Mouse (Mus musculus) midbrain, embryonic 13.5 days (tissue): ENCODE measurements around the gene Setx. TPM values are rescaled to one million over a fixed set of nuclear protein-coding genes. Genes with fewer than 3 reads are reported as not detected.
"Not testable (repeated sequence)": the region's sequence is repeated elsewhere in the genome, so short reads cannot be mapped to it uniquely, and the experiment has no call there.

Source experiments
- ATAC-seq: fragments of 200-750 bp; cut with Nextera tagmentation; 2 replicates; pipeline ENCODE4 v1.8.0; 2017; ENCODE audit warnings: mild to moderate bottlenecking, moderate TSS enrichment, moderate library complexity
- H3K27ac ChIP-seq: fragments of 300-500 bp; sonication (generic); 2 replicates; pipeline ENCODE4 v1.5.1; 2015; ENCODE audit warnings: inconsistent platforms, mild to moderate bottlenecking, moderate library complexity
- H3K27me3 ChIP-seq: fragments of 300-500 bp; sonication (generic); 2 replicates; pipeline ENCODE4 v1.6.1; 2015; ENCODE audit warnings: mild to moderate bottlenecking, inconsistent platforms
- H3K36me3 ChIP-seq: fragments of 300-500 bp; sonication (generic); 2 replicates; pipeline ENCODE4 v1.6.1; 2015; ENCODE audit warnings: mild to moderate bottlenecking, inconsistent platforms
- H3K4me1 ChIP-seq: fragments of 300-500 bp; sonication (generic); replicated peaks from 2 replicates; pipeline ENCODE4 v1.6.1; 2015; ENCODE audit warnings: inconsistent platforms
- H3K4me2 ChIP-seq: fragments of 300-500 bp; sonication (generic); replicated peaks from 2 replicates; pipeline ENCODE4 v1.6.1; 2015; ENCODE audit warnings: moderate library complexity, mild to moderate bottlenecking, inconsistent platforms
- H3K4me3 ChIP-seq: fragments of 300-500 bp; sonication (generic); replicated peaks from 2 replicates; pipeline ENCODE4 v1.5.1; 2015; ENCODE audit warnings: mild to moderate bottlenecking, inconsistent platforms
- H3K9ac ChIP-seq: fragments of 300-500 bp; sonication (generic); replicated peaks from 2 replicates; pipeline ENCODE4 v1.6.1; 2015; ENCODE audit warnings: mild to moderate bottlenecking, inconsistent platforms
- H3K9me3 ChIP-seq: fragments of 300-500 bp; sonication (generic); 2 replicates; pipeline ENCODE4 v1.6.1; 2016; ENCODE audit warnings: mild to moderate bottlenecking, inconsistent platforms
- WGBS: fragments of 180-500 bp; shearing (Covaris S2); methylation state at CpG from one replicate; pipeline ENCODE4 v1.1.7; 2015; 5-methylcytosine and 5-hydroxymethylcytosine counted together
- polyA plus RNA-seq: library from polyadenylated mRNA; unstranded; fragments of >200 nt; fragmentation: Nextera tagmentation; extraction: Ambion mirVana; gene quantifications from 2 replicates; pipeline ENCODE4 v1.2.1, GENCODE M21; 2015

The Setx gene
- 14.3 and 16.1 TPM in 2 replicates for polyA plus RNA-seq

DNA sequence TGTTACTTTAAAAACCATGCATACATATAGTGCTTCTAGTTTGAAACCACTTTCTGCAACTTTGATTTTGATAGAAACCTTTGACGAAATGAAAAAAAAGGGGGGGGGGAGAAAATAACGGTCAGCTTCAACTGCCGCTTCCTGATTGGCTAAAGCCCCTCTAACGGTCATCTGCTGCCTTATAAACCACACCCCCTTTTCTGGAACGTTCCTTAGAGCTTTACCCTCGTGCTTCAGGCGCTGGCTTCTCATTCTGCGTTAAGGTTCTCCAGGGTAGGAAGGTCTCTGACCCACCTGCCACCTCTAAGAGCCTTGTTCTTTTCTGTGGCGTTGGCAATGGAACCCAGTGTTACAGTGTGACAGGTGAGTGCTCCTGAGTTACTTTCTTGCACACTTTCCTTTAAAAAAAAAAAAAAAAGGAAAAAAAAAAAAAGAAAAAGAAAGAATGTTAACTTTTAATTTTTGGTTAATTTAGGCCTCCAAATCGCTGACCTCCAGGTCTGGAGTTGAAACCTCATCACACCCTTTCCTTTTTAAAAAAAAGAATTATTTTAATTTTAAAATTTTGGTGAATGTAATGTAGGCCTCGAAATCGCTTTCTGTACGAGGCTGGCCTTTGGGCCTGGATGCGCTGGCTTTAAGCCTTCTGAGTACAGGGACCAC lies at the start of gene Setx:
TSS of gene Setx (plus strand) at position 275 of the 663 bp plus-strand sequence.
- no peak; the same call in 1 of the 2 replicates for ATAC-seq
- peak within 1 kb of the TSS; percentile 95 for H3K27ac ChIP-seq
- peak within 1 kb of the TSS; percentile 86 for H3K4me2 ChIP-seq
- peaks cover 19% of the 10 kb centered on the region for H3K36me3 ChIP-seq
- H3K4me3 ChIP-seq: peak within 1 kb of the TSS; percentile 75
- 71% methylated on average over 14 of the region's 14 CpGs for WGBS
- H3K27me3 ChIP-seq: no peaks in the 10 kb centered on the region
- H3K9ac ChIP-seq: peak within 1 kb of the TSS; percentile 85
- H3K4me1 ChIP-seq: peaks cover 13% of the 10 kb centered on the region
- H3K9me3 ChIP-seq: no peaks in the 10 kb centered on the region

DNA sequence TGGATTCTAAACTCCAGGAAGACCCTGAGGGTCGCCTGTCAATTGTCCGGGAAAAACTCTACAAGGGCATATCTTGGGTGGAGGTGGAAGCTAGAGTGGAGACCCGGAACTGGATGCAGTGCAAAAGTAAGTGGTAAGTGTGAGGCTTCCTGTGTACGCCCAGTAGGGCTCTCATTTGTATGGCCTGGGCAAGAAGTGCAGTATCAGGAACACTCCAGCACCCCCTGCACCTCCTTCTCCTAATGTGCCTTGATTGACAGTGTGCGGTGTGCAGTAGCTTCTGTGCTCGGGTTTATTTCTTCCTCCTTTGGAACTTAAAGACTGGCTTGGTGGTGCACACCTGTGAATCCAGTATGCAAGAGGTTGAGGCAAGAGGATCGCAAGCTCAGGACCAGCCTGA lies 49.3 kb upstream of the Setx start:
- H3K4me2 ChIP-seq: no peak overlapping the region
- no peak for ATAC-seq
- peaks cover 87% of the 10 kb centered on the region for H3K36me3 ChIP-seq
- WGBS: 95% methylated on average over 7 of the region's 7 CpGs
- no peak overlapping the region for H3K9ac ChIP-seq
- H3K27ac ChIP-seq: no peak overlapping the region
- H3K4me1 ChIP-seq: no peaks in the 10 kb centered on the region
- H3K27me3 ChIP-seq: no peaks in the 10 kb centered on the region
- H3K9me3 ChIP-seq: no peaks in the 10 kb centered on the region
- H3K4me3 ChIP-seq: no peak overlapping the region

DNA sequence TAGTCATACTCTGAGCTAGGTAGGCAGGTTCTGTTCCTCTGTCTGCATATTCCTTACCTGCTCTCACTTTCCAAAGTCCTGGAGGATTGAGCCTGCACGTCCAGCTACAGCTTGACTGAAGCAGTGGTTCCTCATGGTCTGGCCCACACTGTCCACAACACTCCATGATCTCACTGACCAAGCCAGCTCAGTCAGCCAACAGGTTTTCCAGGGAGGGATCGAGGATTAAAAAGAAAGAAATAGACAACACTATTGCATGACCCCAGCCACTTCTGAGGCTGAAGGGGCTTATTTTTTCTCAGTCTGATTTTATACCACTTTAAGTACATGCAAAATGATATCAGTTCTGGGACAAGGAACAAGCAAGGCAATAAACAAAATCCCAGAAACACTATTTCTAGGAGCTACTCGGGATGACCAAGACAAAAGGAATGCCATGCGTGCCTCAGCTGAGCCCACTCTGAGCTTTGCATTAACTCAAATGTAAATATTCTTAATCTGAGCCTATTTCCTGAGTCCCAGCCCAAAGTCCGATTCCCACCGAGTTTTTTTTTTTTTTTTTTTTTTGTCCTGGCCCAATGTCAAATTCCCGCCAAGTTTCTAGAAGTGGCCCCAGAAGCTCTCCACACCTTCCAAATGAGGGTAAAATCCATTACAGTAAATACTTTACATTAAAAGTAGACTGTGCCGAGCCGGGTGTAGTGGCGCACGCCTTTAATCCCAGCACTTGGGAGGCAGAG lies 48.5 kb upstream of the Setx start:
- 95% methylated on average over 11 of the region's 11 CpGs for WGBS
- Histone ChIP-seq H3K4me1 (no peaks in the 10 kb centered on the region), H3K4me2 (no peak overlapping the region), H3K27ac (no peak overlapping the region), H3K9me3 (no peaks in the 10 kb centered on the region), H3K36me3 (peaks cover 88% of the 10 kb centered on the region), H3K4me3 (no peak overlapping the region), H3K9ac (no peak overlapping the region), H3K27me3 (no peaks in the 10 kb centered on the region)
- ATAC-seq: no peak

DNA sequence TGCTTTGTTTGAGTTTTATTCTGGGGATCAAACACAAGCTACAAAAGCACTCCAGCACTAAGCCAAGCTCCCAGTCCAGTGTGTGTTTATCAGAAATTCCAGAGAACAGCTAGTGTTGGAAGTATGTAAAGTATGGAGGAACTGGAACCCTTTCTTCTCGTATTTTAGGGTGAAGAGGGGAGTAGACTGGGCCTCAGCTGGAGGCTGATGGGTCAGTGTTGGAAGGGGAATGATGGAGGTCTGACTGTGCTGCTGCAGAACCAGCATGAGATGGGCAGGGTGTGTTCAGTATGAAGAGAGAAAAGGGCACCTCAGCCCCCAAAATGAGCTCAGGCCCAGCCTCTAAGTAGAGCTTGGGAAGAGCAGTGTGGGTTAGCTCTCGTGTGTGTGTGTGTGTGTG lies 47.8 kb upstream of the Setx start:
- H3K27me3 ChIP-seq: no peaks in the 10 kb centered on the region
- no peaks in the 10 kb centered on the region for H3K9me3 ChIP-seq
- WGBS: 85% methylated on average over 2 of the region's 2 CpGs
- no peaks in the 10 kb centered on the region for H3K4me1 ChIP-seq
- ATAC-seq: no peak
- H3K27ac ChIP-seq: no peak overlapping the region
- H3K4me2 ChIP-seq: no peak overlapping the region
- H3K36me3 ChIP-seq: peaks cover 88% of the 10 kb centered on the region
- no peak overlapping the region for H3K9ac ChIP-seq
- no peak overlapping the region for H3K4me3 ChIP-seq

- Histone ChIP-seq H3K9me3 (no peaks in the 10 kb centered on the region), H3K36me3 (peaks cover 92% of the 10 kb centered on the region), H3K9ac (no peak overlapping the region), H3K27ac (no peak overlapping the region), H3K4me2 (no peak overlapping the region), H3K4me1 (no peaks in the 10 kb centered on the region), H3K4me3 (no peak overlapping the region), H3K27me3 (no peaks in the 10 kb centered on the region)
- 60% methylated on average over 3 of the region's 3 CpGs for WGBS
- no peak for ATAC-seq
Observed at GRCm38 (mm10) chr2:29081965-29082364, 42.0 kb upstream of the Setx start.

DNA sequence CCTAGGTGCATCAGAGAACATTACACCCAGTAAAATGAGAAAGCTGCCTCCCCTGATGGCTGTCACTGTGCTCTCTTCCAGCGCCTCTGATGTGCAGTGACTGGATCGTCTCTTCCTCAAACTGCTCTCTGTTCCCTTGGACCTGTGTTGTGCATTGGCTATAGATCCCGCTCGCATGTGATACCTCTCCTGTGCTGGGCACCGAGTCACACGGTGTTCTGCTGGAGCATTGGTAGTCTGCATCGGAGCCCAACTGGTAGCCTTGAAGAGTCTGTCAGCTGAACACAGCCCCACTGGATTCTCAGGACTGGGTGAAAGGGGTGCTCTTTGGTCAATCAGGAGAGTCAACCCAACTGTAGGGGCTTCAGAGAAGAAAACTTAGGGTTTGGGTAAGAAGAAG lies 38.0 kb upstream of the Setx start:
- no peak overlapping the region for H3K4me3 ChIP-seq
- no peaks in the 10 kb centered on the region for H3K4me1 ChIP-seq
- no peak for ATAC-seq
- no peaks in the 10 kb centered on the region for H3K27me3 ChIP-seq
- WGBS: 97% methylated on average over 7 of the region's 7 CpGs
- H3K9me3 ChIP-seq: no peaks in the 10 kb centered on the region
- H3K27ac ChIP-seq: no peak overlapping the region
- H3K9ac ChIP-seq: no peak overlapping the region
- H3K4me2 ChIP-seq: no peak overlapping the region
- H3K36me3 ChIP-seq: peaks cover 67% of the 10 kb centered on the region

DNA sequence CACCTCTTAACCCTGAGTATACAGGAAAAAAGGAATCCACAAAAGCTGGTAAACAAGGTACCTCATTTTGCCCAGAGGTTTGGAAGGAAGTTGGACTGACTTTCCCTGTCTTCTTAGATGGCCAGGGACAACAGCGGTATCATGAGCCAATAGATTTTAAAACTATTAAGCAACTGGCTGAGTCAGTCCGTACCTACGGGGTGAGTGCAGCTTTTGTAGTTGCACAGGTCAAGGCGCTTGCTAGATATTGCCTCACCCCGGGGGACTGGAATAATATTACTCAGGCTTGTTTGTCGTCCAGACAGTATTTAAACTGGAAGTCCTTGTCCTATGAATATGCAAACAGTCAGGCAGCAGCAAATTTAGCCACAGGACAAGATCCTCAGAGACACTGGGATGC lies 34.7 kb upstream of the Setx start:
- H3K36me3 ChIP-seq: peaks cover 35% of the 10 kb centered on the region
- H3K4me2 ChIP-seq, H3K27ac ChIP-seq, H3K9ac ChIP-seq, H3K27me3 ChIP-seq, H3K9me3 ChIP-seq, ATAC-seq, H3K4me3 ChIP-seq, H3K4me1 ChIP-seq: not testable (repeated sequence)
- WGBS: 78% methylated on average over 6 of the region's 6 CpGs

DNA sequence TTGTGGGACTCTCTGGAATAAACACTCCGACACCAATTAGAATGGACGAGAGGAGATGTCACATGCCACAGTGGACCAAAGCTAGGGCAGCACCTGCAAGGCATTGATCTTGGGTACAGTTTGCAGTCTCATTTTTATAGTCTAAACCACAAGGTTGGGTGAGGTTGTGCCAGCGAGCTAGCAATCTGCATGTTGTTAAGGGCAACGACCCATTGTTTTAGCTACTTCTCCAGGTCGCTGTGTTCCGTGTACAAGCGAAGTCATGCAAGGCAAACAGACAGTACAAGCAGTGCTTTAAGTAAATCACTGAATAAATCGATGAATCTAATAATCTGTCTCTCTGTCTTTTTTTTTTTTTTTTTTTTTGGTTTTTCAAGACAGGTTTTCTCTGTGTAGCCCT lies 28.3 kb upstream of the Setx start:
- no peaks in the 10 kb centered on the region for H3K27me3 ChIP-seq
- no peak overlapping the region for H3K4me3 ChIP-seq
- no peak for ATAC-seq
- no peaks in the 10 kb centered on the region for H3K9me3 ChIP-seq
- 92% methylated on average over 8 of the region's 8 CpGs for WGBS
- no peaks in the 10 kb centered on the region for H3K36me3 ChIP-seq
- no peaks in the 10 kb centered on the region for H3K4me1 ChIP-seq
- no peak overlapping the region for H3K9ac ChIP-seq
- no peak overlapping the region for H3K27ac ChIP-seq
- H3K4me2 ChIP-seq: no peak overlapping the region

DNA sequence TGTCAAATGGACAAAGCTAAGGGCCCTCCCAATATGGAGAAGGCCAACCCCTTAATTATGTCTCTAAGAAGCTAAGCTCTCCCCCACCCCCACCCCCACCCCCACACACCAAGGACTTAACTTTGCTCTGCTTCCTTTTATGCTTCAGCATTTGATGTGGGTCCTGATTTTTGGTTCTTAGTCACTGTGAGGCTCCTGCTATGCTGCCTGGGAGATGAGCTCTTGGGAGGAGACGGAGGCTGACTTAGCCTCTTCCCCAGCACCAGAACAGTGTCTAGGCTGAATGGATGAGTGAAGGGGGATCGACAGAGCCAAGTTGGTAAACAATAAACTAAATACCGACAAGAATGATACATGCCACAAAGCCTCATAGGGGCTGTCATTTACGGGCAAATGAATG lies 27.2 kb upstream of the Setx start:
- no peaks in the 10 kb centered on the region for H3K9me3 ChIP-seq
- no peak overlapping the region for H3K4me3 ChIP-seq
- no peak overlapping the region for H3K27ac ChIP-seq
- no peaks in the 10 kb centered on the region for H3K4me1 ChIP-seq
- ATAC-seq: no peak
- H3K9ac ChIP-seq: no peak overlapping the region
- WGBS: 41% methylated on average over 4 of the region's 4 CpGs
- no peaks in the 10 kb centered on the region for H3K27me3 ChIP-seq
- H3K4me2 ChIP-seq: no peak overlapping the region
- H3K36me3 ChIP-seq: no peaks in the 10 kb centered on the region

- 86% methylated on average over 3 of the region's 3 CpGs for WGBS
- H3K9me3 ChIP-seq: no peaks in the 10 kb centered on the region
- no peak overlapping the region for H3K4me3 ChIP-seq
- no peak overlapping the region for H3K27ac ChIP-seq
- H3K9ac ChIP-seq: no peak overlapping the region
- no peak for ATAC-seq
- H3K4me2 ChIP-seq: no peak overlapping the region
- no peaks in the 10 kb centered on the region for H3K4me1 ChIP-seq
- no peaks in the 10 kb centered on the region for H3K27me3 ChIP-seq
- H3K36me3 ChIP-seq: no peaks in the 10 kb centered on the region
Observed at GRCm38 (mm10) chr2:29097465-29097864, 26.5 kb upstream of the Setx start.

DNA sequence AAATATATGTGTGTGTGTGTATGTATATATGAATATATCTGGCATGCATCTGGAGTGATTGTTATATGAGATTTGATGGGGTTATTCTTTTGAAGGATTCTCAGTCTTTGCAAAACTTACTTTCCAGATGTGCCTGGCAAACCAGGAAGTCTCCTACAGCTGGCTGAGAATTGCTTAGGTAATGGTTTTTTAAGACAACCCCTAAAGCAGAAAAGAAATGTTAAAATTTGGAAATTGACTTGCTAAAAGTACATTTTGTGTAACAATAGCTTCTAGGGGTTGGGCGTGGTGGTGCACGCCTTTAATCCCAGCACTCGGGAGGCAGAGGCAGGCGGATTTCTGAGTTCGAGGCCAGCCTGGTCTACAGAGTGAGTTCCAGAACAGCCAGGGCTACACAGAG lies 26.0 kb upstream of the Setx start:
- H3K4me1 ChIP-seq, H3K36me3 ChIP-seq, H3K27me3 ChIP-seq, H3K27ac ChIP-seq, H3K9ac ChIP-seq, H3K4me2 ChIP-seq, H3K4me3 ChIP-seq, H3K9me3 ChIP-seq, ATAC-seq: not testable (repeated sequence)
- 96% methylated on average over 5 of the region's 5 CpGs for WGBS

DNA sequence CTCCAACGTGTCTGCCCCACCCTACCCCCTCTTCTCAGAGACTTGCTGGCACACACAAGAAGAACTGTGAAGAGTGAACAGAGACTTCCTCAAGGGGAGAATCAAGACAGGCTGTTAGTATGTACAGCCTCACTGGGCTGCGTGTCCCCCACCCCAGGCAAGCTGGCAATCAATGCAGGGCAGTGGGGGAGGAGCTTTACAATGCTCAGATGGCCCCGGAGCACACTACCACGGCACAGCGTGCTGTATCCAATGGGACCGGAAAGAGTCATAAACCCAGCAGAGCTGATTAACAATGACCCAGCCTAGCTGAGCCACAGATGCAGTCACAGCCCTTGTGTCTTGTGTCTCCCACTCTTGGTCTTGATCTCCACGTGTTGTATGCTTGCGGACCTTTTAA lies 25.2 kb upstream of the Setx start:
- Histone ChIP-seq H3K27ac (no peak overlapping the region), H3K36me3 (no peaks in the 10 kb centered on the region), H3K4me1 (no peaks in the 10 kb centered on the region), H3K9ac (no peak overlapping the region), H3K27me3 (no peaks in the 10 kb centered on the region), H3K9me3 (no peaks in the 10 kb centered on the region), H3K4me2 (no peak overlapping the region), H3K4me3 (no peak overlapping the region)
- ATAC-seq: no peak
- WGBS: 83% methylated on average over 8 of the region's 8 CpGs
